Mouse (Mus musculus): ENCODE measurements around the gene Slc40a1. TPM values are rescaled to one million over a fixed set of nuclear protein-coding genes. Genes with fewer than 3 reads are reported as not detected.
A peak's percentile ranks its signal among the peaks of the same experiment; 100 is the strongest.

Slc40a1 gene
- 20.4 and 23.1 TPM in 2 replicates for polyA plus RNA-seq (2015; fragmentation: Nextera tagmentation; extraction: Ambion mirVana)

GRCm38 (mm10) chr1:45926393-45926763 is at the start of gene Slc40a1:
Gene Slc40a1 (minus strand): TSS chr1:45926523.
- Histone ChIP-seq H3K4me1 (ENCODE audit: insufficient read depth, low read depth, low read length) (peaks cover 4% of the 10 kb centered on the region; the same call in 1 of the 2 replicates), H3K36me3 (ENCODE audit: insufficient read depth, low read length) (no peaks in the 10 kb centered on the region), H3K4me2 (replicated peaks; ENCODE audit: low read depth, low read length) (peak within 1 kb of the TSS; percentile 90), H3K27ac (ENCODE audit: low read length) (no peak within 1 kb of the TSS), H3K27me3 (replicated peaks; ENCODE audit: insufficient read depth, low read length) (peaks cover 4% of the 10 kb centered on the region; the same call in 1 of the 2 replicates), H3K9ac (replicated peaks; ENCODE audit: low read depth) (peak within 1 kb of the TSS; percentile 20), H3K9me3 (ENCODE audit: low read length) (no peaks in the 10 kb centered on the region), H3K4me3 (ENCODE audit: low read depth, low read length) (peak within 1 kb of the TSS; percentile 54)
- DNase-seq (ENCODE audit: low spot score) (no peak), ATAC-seq (no peak)
- WGBS: 33% methylated on average over 9 of the region's 9 CpGs
- TF ChIP-seq EP300 (IDR thresholded peaks at IDR 0.05) (no peak), CTCF (IDR thresholded peaks at IDR 0.05) (no peak)

GRCm38 (mm10) chr1:45971314-45971713 is 45.0 kb upstream of the Slc40a1 start:
- H3K4me3 ChIP-seq (ENCODE audit: low read depth, low read length): no peak overlapping the region
- 65% methylated on average over 4 of the region's 4 CpGs for WGBS
- H3K27ac ChIP-seq (ENCODE audit: low read length): no peak overlapping the region
- H3K9me3 ChIP-seq (ENCODE audit: low read length): no peaks in the 10 kb centered on the region
- no peak for ATAC-seq
- DNase-seq (ENCODE audit: low spot score): peak; percentile 40
- no peak overlapping the region for H3K9ac ChIP-seq (replicated peaks; ENCODE audit: low read depth)
- TF ChIP-seq CTCF (IDR thresholded peaks at IDR 0.05): peak; percentile 21
- no peak for TF ChIP-seq EP300 (IDR thresholded peaks at IDR 0.05)
- H3K4me1 ChIP-seq (ENCODE audit: insufficient read depth, low read depth, low read length): no peaks in the 10 kb centered on the region
- H3K4me2 ChIP-seq (replicated peaks; ENCODE audit: low read depth, low read length): no peak overlapping the region
- no peaks in the 10 kb centered on the region for H3K27me3 ChIP-seq (replicated peaks; ENCODE audit: insufficient read depth, low read length)
- no peaks in the 10 kb centered on the region for H3K36me3 ChIP-seq (ENCODE audit: insufficient read depth, low read length)

- TF ChIP-seq EP300 (IDR thresholded peaks at IDR 0.05) (no peak), CTCF (IDR thresholded peaks at IDR 0.05) (peak; percentile 31; the same call in 1 of the 2 replicates)
- Histone ChIP-seq H3K9ac (replicated peaks; ENCODE audit: low read depth) (no peak overlapping the region), H3K9me3 (ENCODE audit: low read length) (no peaks in the 10 kb centered on the region), H3K4me3 (ENCODE audit: low read depth, low read length) (no peak overlapping the region), H3K4me1 (ENCODE audit: insufficient read depth, low read depth, low read length) (no peaks in the 10 kb centered on the region), H3K27ac (ENCODE audit: low read length) (no peak overlapping the region), H3K27me3 (replicated peaks; ENCODE audit: insufficient read depth, low read length) (no peaks in the 10 kb centered on the region), H3K36me3 (ENCODE audit: insufficient read depth, low read length) (no peaks in the 10 kb centered on the region), H3K4me2 (replicated peaks; ENCODE audit: low read depth, low read length) (no peak overlapping the region)
- ATAC-seq (no peak), DNase-seq (ENCODE audit: low spot score) (peak; percentile 19)
- WGBS: 34% methylated on average over 2 of the region's 2 CpGs
These were observed 22.7 kb upstream of the Slc40a1 start for GRCm38 (mm10) chr1:45948988-45949387.

- Histone ChIP-seq H3K9ac (replicated peaks; ENCODE audit: low read depth) (no peak overlapping the region), H3K4me1 (ENCODE audit: insufficient read depth, low read depth, low read length) (no peaks in the 10 kb centered on the region), H3K27me3 (replicated peaks; ENCODE audit: insufficient read depth, low read length) (no peaks in the 10 kb centered on the region), H3K9me3 (ENCODE audit: low read length) (no peaks in the 10 kb centered on the region), H3K27ac (ENCODE audit: low read length) (no peak overlapping the region), H3K36me3 (ENCODE audit: insufficient read depth, low read length) (no peaks in the 10 kb centered on the region), H3K4me2 (replicated peaks; ENCODE audit: low read depth, low read length) (no peak overlapping the region), H3K4me3 (ENCODE audit: low read depth, low read length) (no peak overlapping the region)
- WGBS: 58% methylated on average over 1 of the region's 1 CpGs
- DNase-seq (ENCODE audit: low spot score): no peak
- TF ChIP-seq CTCF (IDR thresholded peaks at IDR 0.05) (no peak), EP300 (IDR thresholded peaks at IDR 0.05) (no peak)
- ATAC-seq: no peak
These were observed 21.5 kb upstream of the Slc40a1 start for GRCm38 (mm10) chr1:45947843-45948242.

GRCm38 (mm10) chr1:45931127-45931526 is 4.8 kb upstream of the Slc40a1 start:
- Histone ChIP-seq H3K9me3 (ENCODE audit: low read length) (no peaks in the 10 kb centered on the region), H3K4me2 (replicated peaks; ENCODE audit: low read depth, low read length) (no peak overlapping the region), H3K27me3 (replicated peaks; ENCODE audit: insufficient read depth, low read length) (peaks cover 4% of the 10 kb centered on the region; the same call in 1 of the 2 replicates), H3K9ac (replicated peaks; ENCODE audit: low read depth) (no peak overlapping the region), H3K36me3 (ENCODE audit: insufficient read depth, low read length) (no peaks in the 10 kb centered on the region), H3K4me1 (ENCODE audit: insufficient read depth, low read depth, low read length) (0 out of 2 replicates have a peak, but pooled peaks cover 2% of the 10 kb centered on the region), H3K4me3 (ENCODE audit: low read depth, low read length) (no peak overlapping the region), H3K27ac (ENCODE audit: low read length) (no peak overlapping the region)
- no peak for DNase-seq (ENCODE audit: low spot score)
- TF ChIP-seq EP300 (IDR thresholded peaks at IDR 0.05) (no peak), CTCF (IDR thresholded peaks at IDR 0.05) (peak; percentile 64)
- ATAC-seq: no peak

- ATAC-seq (no peak), DNase-seq (ENCODE audit: low spot score) (no peak)
- no peaks in the 10 kb centered on the region for H3K36me3 ChIP-seq (ENCODE audit: insufficient read depth, low read length)
- no peaks in the 10 kb centered on the region for H3K9me3 ChIP-seq (ENCODE audit: low read length)
- H3K4me3 ChIP-seq (ENCODE audit: low read depth, low read length): no peak overlapping the region
- no peak overlapping the region for H3K27ac ChIP-seq (ENCODE audit: low read length)
- H3K27me3 ChIP-seq (replicated peaks; ENCODE audit: insufficient read depth, low read length): peaks cover 4% of the 10 kb centered on the region; the same call in 1 of the 2 replicates
- H3K9ac ChIP-seq (replicated peaks; ENCODE audit: low read depth): no peak overlapping the region
- no peak for TF ChIP-seq EP300 (IDR thresholded peaks at IDR 0.05)
- no peak overlapping the region for H3K4me2 ChIP-seq (replicated peaks; ENCODE audit: low read depth, low read length)
- 51% methylated on average over 3 of the region's 3 CpGs for WGBS
- peaks cover 4% of the 10 kb centered on the region; the same call in 1 of the 2 replicates for H3K4me1 ChIP-seq (ENCODE audit: insufficient read depth, low read depth, low read length)
These were observed 588 bp upstream of the Slc40a1 start for GRCm38 (mm10) chr1:45926911-45927310.
